Mouse (Mus musculus) bone marrow macrophage, adult 2 months (primary cell): ENCODE measurements at regions not wholly inside any gene's neighbourhood (a gene's known extent, or its start where the extent isn't known, plus 50 kb on each side); places are given as distances from the start of the nearest gene placed in this dataset.

ENCODE experiments used
- CTCF ChIP-seq: IDR thresholded peaks from 2 replicates; pipeline ENCODE4 v1.5.1; 2012; ENCODE audit warnings: low read depth, mild to moderate bottlenecking, low read length, moderate library complexity
- POLR2A ChIP-seq: IDR thresholded peaks from 2 replicates; pipeline ENCODE4 v1.6.1; 2012; ENCODE audit warnings: mild to moderate bottlenecking, low read depth, low read length, borderline replicate concordance

- TF ChIP-seq CTCF: no peak
- no peak for TF ChIP-seq POLR2A
These were observed 381.6 kb downstream of the Lmo4 start for GRCm38 (mm10) chr3:143823395-143823777.
